Mouse (Mus musculus) spleen, postnatal 10 days (tissue): ENCODE measurements at regions not wholly inside any gene's neighbourhood (a gene's known extent, or its start where the extent isn't known, plus 50 kb on each side); places are given as distances from the start of the nearest gene placed in this dataset.

ENCODE experiments used
- DNase-seq, 2 experiments: peaks; one replicate each; pipeline ENCODE4 v3.0.0; 2021 to 2022; ENCODE audit warnings: low spot score in 2 of 2

GRCm38 (mm10) chr12:70714281-70714679 lies 111.0 kb upstream of the Frmd6 start:
- DNase-seq = no peak

- DNase-seq = no peak
These were observed 109.5 kb upstream of the Frmd6 start for GRCm38 (mm10) chr12:70715836-70716235.

GRCm38 (mm10) chr12:70718602-70719001 lies 106.7 kb upstream of the Frmd6 start:
- no peak for DNase-seq

- no peak for DNase-seq
These were observed 106.1 kb upstream of the Frmd6 start for GRCm38 (mm10) chr12:70719255-70719654.

- no peak for DNase-seq
These were observed 105.0 kb upstream of the Frmd6 start for GRCm38 (mm10) chr12:70720178-70720894.

GRCm38 (mm10) chr12:70725326-70725725 lies 100.0 kb upstream of the Frmd6 start:
- no peak for DNase-seq

- no peak for DNase-seq
These were observed 97.6 kb upstream of the Frmd6 start for GRCm38 (mm10) chr12:70727496-70728259.

- DNase-seq = no peak
These were observed 96.9 kb upstream of the Frmd6 start for GRCm38 (mm10) chr12:70728407-70728806.

- DNase-seq = no peak
These were observed 95.4 kb upstream of the Frmd6 start for GRCm38 (mm10) chr12:70729961-70730360.

- no peak for DNase-seq
These were observed 93.8 kb upstream of the Frmd6 start for GRCm38 (mm10) chr12:70731498-70731897.

GRCm38 (mm10) chr12:70732591-70732990 lies 92.7 kb upstream of the Frmd6 start:
- DNase-seq = no peak

GRCm38 (mm10) chr12:70738554-70738953 lies 86.8 kb upstream of the Frmd6 start:
- no peak for DNase-seq

GRCm38 (mm10) chr12:70739316-70739715 lies 86.0 kb upstream of the Frmd6 start:
- DNase-seq = no peak

- DNase-seq = no peak
These were observed 85.5 kb upstream of the Frmd6 start for GRCm38 (mm10) chr12:70739766-70740165.

GRCm38 (mm10) chr12:70742836-70743235 lies 82.5 kb upstream of the Frmd6 start:
- DNase-seq = no peak

- no peak for DNase-seq
These were observed 79.6 kb upstream of the Frmd6 start for GRCm38 (mm10) chr12:70745681-70746080.

- no peak for DNase-seq
These were observed 75.7 kb upstream of the Frmd6 start for GRCm38 (mm10) chr12:70749651-70750050.

GRCm38 (mm10) chr12:70750651-70751578 lies 74.4 kb upstream of the Frmd6 start:
- DNase-seq = no peak

GRCm38 (mm10) chr12:70752266-70752910 lies 72.9 kb upstream of the Frmd6 start:
- no peak for DNase-seq

- DNase-seq = no peak
These were observed 72.4 kb upstream of the Frmd6 start for GRCm38 (mm10) chr12:70752911-70753290.

- no peak for DNase-seq
These were observed 71.9 kb upstream of the Frmd6 start for GRCm38 (mm10) chr12:70753458-70753857.

GRCm38 (mm10) chr12:70758080-70758479 lies 67.2 kb upstream of the Frmd6 start:
- no peak for DNase-seq
